In genomic region chr6:50977381-50977780, GRCm38 (mm10) we compare ENCODE assay signal across 9 mouse cellular contexts.
DNase-seq lines count a peak whose midpoint lies in the region; ATAC-seq and TF ChIP-seq lines count a peak whose summit lies in the region.
"Had no signal": no experiment of that assay in that cellular context is flagged by ENCODE, and none has a peak within 500 bp of the region (broad histone marks: within the 10 kb centered on the region; RNA-seq: fewer than 3 reads in every experiment).

No protein-coding gene starts in this region.

- H3K36me3 ChIP-seq in hindbrain, embryonic 10.5 days = no peaks in the 10 kb centered on the region
- no peaks in the 10 kb centered on the region for H3K36me3 ChIP-seq in hindbrain, postnatal 0 days (ENCODE audit: insufficient read depth, low read length)
- no peaks in the 10 kb centered on the region for H3K36me3 ChIP-seq in embryonic facial prominence, embryonic 10.5 days (replicated peaks)

- H3K9me3 ChIP-seq in hindbrain, embryonic 10.5 days = no peaks in the 10 kb centered on the region
- H3K9me3 ChIP-seq in hindbrain, postnatal 0 days (ENCODE audit: low read length) = no peaks in the 10 kb centered on the region
- H3K9me3 ChIP-seq in embryonic facial prominence, embryonic 10.5 days = no peaks in the 10 kb centered on the region

- WGBS in hindbrain, embryonic 10.5 days = 52% methylated on average over 8 of the region's 8 CpGs
- WGBS in hindbrain, postnatal 0 days = 56% methylated on average over 8 of the region's 8 CpGs
- WGBS in embryonic facial prominence, embryonic 10.5 days = 9% methylated on average over 8 of the region's 8 CpGs

- no peak for TF ChIP-seq CTCF in hindbrain, postnatal 0 days (IDR thresholded peaks at IDR 0.05; ENCODE audit: low read depth)

- no peak overlapping the region for H3K4me3 ChIP-seq in hindbrain, embryonic 10.5 days
- no peak overlapping the region for H3K4me3 ChIP-seq in hindbrain, postnatal 0 days (ENCODE audit: low read length)
- no peak overlapping the region for H3K4me3 ChIP-seq in embryonic facial prominence, embryonic 10.5 days

- no peaks in the 10 kb centered on the region for H3K27me3 ChIP-seq in hindbrain, embryonic 10.5 days (ENCODE audit: insufficient read depth, poor library complexity, severe bottlenecking)
- H3K27me3 ChIP-seq in hindbrain, postnatal 0 days (ENCODE audit: insufficient read depth, low read length) = no peaks in the 10 kb centered on the region
- H3K27me3 ChIP-seq in embryonic facial prominence, embryonic 10.5 days (replicated peaks; ENCODE audit: low read depth, poor library complexity, severe bottlenecking) = no peaks in the 10 kb centered on the region

- H3K4me1 ChIP-seq in hindbrain, embryonic 10.5 days (replicated peaks) = peaks cover 57% of the 10 kb centered on the region
- H3K4me1 ChIP-seq in hindbrain, postnatal 0 days (ENCODE audit: insufficient read depth, low read length) = peaks cover 4% of the 10 kb centered on the region; the same call in 1 of the 2 replicates
- H3K4me1 ChIP-seq in embryonic facial prominence, embryonic 10.5 days = peaks cover 73% of the 10 kb centered on the region

- intact Hi-C loops in left cerebral cortex, postnatal 14 days (cut with DNase I) = no loop called here

- no peak overlapping the region for H3K9ac ChIP-seq in hindbrain, postnatal 0 days (replicated peaks; ENCODE audit: low read length)

- no peak overlapping the region for H3K4me2 ChIP-seq in hindbrain, postnatal 0 days (ENCODE audit: low read depth, low read length)

- H3K27ac ChIP-seq in hindbrain, embryonic 10.5 days = peak overlapping the region; percentile 68
- no peak overlapping the region for H3K27ac ChIP-seq in hindbrain, postnatal 0 days
- peak overlapping the region; percentile 88 for H3K27ac ChIP-seq in embryonic facial prominence, embryonic 10.5 days (replicated peaks)

- no peak for ATAC-seq in hindbrain, postnatal 0 days
- ATAC-seq: inflammation-experienced regulatory T-cells, adult 6 months had no signal

- DNase-seq in hindbrain, embryonic 10.5 days (ENCODE audit: low spot score) = peak; percentile 38
- DNase-seq in hindbrain, postnatal 0 days (ENCODE audit: low spot score) = no peak
- peak; percentile 73 for DNase-seq in embryonic facial prominence, embryonic 10.5 days (ENCODE audit: low spot score)
- DNase-seq in kidney, adult 8-10 months = peak; percentile 19 to 27
- peak; percentile 55 for DNase-seq in retina, postnatal 1 day
- DNase-seq in left cerebral cortex, postnatal 14 days (ENCODE audit: low spot score in 2 of 2) = no peak
- no peak for DNase-seq in frontal cortex, postnatal 25 days (ENCODE audit: low spot score in 2 of 2)
- DNase-seq: liver had no signal

Comparison
In these comparisons a context has a peak if more than half of its experiments do, and no peak if none do; other contexts are left out.
1. DNase-seq: peak in hindbrain, embryonic 10.5 days (single experiment), embryonic facial prominence, embryonic 10.5 days (single experiment), kidney, adult 8-10 months (2 of 2) and retina, postnatal 1 day (single experiment); none in hindbrain, postnatal 0 days (single experiment), left cerebral cortex, postnatal 14 days (0 of 2) and frontal cortex, postnatal 25 days (0 of 2).